Mouse (Mus musculus) left cerebral cortex, adult 2 months (tissue): ENCODE data around the gene Tmem217. TPM values are rescaled to one million over a fixed set of nuclear protein-coding genes. Genes with fewer than 3 reads are reported as not detected.

Source experiments
- DNase-seq, 2 experiments: peaks; one replicate each; pipeline ENCODE4 v3.0.0; 2021 to 2022; ENCODE audit warnings: low spot score in 2 of 2, mixed read lengths in 1 of 2; ENCODE audit errors: extremely low spot score in 1 of 2
- H3K27ac ChIP-seq: fragments of 200-600 bp; 2 replicates; pipeline ENCODE4 v1.8.1; 2022
- H3K4me3 ChIP-seq: fragments of 200-600 bp; 2 replicates; pipeline ENCODE4 v1.8.1; 2022
- CTCF ChIP-seq: fragments of 200-600 bp; IDR thresholded peaks from 2 replicates; pipeline ENCODE4 v1.8.1; 2022; ENCODE audit warnings: antibody characterized with exemption, mild to moderate bottlenecking, moderate library complexity
- intact Hi-C: fragments of 180-260 bp; cut with DNase I; formaldehyde crosslinking; loops from one replicate; pipeline ENCODE4 v1.15.1; 2025
- microRNA-seq, 2 experiments: library from miRNA; unstranded; fragments of <30 nt; microRNA quantifications; one replicate each; pipeline ENCODE4 v1.2.0; 2021
- total RNA-seq, 2 experiments: library from RNA; stranded (reverse); gene quantifications; 2 replicates each; pipeline ENCODE4 v1.2.3; 2021

Tmem217 gene
- total RNA-seq, 2 experiments from 2014 or later: not detected

DNA sequence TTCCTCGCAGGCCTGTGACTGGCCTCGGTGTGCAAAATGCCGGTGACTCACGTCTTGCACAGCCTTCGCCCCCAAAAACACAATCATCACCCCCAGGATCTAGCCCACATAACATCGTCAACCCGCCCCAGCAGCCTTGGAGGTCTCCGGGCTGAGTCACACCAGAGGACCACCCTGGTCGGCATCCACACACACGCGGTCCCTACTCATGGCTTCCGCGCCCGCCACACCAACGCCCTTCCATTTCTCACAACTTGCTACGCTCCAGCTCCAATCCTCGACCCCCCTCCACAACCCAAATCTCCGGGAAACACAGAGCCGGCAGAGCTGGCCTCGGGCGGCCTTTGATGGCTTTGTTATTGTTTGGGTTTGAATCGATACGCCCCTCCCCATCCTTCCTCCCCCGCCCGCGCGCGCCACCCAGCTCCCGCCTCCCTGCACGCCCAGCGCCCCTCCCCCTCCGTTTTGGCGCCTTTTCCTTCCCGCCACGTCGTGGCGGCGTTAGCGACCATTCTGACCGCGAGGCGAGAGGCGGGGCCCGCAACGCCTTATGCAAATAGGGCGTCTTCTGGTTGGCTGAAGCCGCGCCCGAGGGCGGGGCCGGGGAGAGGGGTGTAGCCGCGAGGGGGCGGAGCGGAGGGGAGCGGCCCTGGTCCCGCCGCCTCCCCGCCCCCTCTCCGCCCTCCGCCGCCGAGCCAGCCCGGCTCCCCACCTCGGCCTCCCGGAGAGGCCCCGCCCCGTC, 62.0 kb downstream of the Tmem217 start:
- DNase-seq: peak; percentile 94 to 96
- TF ChIP-seq CTCF: no peak; the same call in 1 of the 2 replicates
- intact Hi-C loops: loop anchor here (2.0 to 5.0 kb wide), 2 partner anchors 108 to 221 kb away; partner anchors contain the start of gene BC004004

GRCm38 (mm10) chr17:29488978-29489970, 62.9 kb downstream of the Tmem217 start:
- peak overlapping the region; percentile 57 for H3K4me3 ChIP-seq
- intact Hi-C loops: no loop called here
- no peak for DNase-seq
- H3K27ac ChIP-seq: peak overlapping the region; percentile 61
- TF ChIP-seq CTCF: no peak

More for the DNA sequence above, 62.0 kb downstream of the Tmem217 start:
- H3K4me3 ChIP-seq: peak overlapping the region; percentile 57
- H3K27ac ChIP-seq: peak overlapping the region; percentile 61

- H3K4me3 ChIP-seq: no peak overlapping the region
- intact Hi-C loops: no loop called here
- no peak for DNase-seq
- no peak for TF ChIP-seq CTCF
- no peak overlapping the region for H3K27ac ChIP-seq
These were observed 63.8 kb downstream of the Tmem217 start for GRCm38 (mm10) chr17:29488257-29488977.

GRCm38 (mm10) chr17:29485336-29486233, 66.6 kb downstream of the Tmem217 start:
- no peak for TF ChIP-seq CTCF
- DNase-seq: no peak
- no peak overlapping the region for H3K4me3 ChIP-seq
- intact Hi-C loops: no loop called here
- no peak overlapping the region for H3K27ac ChIP-seq

DNA sequence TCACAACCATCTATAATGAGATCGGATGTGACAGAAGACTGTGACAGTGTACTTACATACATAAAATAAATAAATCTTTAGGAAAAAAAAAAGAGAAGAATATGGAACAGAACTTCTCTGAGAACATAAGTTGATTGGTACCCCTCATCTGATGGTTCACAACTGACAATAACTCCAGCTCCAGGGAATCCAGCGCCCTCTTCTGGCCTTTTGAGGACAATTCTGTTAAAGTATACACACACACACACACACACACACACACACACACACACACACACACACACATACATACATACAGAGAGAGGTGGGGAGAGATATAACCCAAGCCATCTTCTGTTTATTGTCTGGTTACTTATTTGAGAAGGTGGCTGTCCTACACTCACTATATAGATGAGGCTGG, 67.8 kb downstream of the Tmem217 start:
- DNase-seq: no peak
- Histone ChIP-seq H3K4me3 (no peak overlapping the region), H3K27ac (no peak overlapping the region)
- intact Hi-C loops: no loop called here
- TF ChIP-seq CTCF: no peak

DNA sequence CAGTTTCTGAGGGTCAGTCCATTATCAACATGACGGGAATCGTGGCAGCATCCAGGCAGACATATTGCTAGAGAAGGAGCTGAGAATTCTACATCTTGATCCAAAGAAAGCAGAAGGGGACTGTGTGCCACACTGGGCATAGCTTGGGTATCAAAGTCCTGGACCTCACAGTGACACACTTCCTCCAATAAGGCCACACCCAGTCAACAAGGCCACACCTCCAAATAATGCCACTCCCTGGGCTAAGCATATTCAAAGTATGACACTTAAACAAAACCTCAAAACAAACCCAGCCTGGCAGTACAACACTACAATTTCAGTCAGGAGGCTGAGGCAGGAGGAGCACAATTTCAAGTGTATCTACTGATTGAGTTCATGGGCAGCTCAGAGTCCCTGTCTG, 68.9 kb downstream of the Tmem217 start:
- intact Hi-C loops: no loop called here
- no peak for TF ChIP-seq CTCF
- Histone ChIP-seq H3K4me3 (no peak overlapping the region), H3K27ac (no peak overlapping the region)
- no peak for DNase-seq

DNA sequence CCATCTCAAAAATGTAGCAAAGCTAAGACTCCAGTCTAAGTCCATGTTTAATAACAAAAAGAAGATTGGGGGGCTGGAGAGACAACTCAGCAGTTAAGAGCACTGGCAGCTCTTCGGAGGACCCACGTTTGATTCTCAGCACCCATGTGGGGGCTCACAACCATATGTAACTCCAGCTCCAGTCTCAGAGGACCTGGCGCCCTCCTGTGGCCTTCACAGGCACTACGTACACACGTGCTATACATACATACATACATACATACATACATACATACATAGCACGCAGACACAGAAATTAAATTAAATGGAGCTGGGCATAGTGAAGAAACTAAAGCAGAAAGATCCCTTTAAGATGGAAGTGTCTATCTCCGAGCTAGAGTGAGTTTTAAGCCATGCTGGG, 69.6 kb downstream of the Tmem217 start:
- H3K27ac ChIP-seq: no peak overlapping the region
- intact Hi-C loops: no loop called here
- H3K4me3 ChIP-seq: no peak overlapping the region
- DNase-seq: no peak
- no peak for TF ChIP-seq CTCF

GRCm38 (mm10) chr17:29480256-29480655, 71.9 kb downstream of the Tmem217 start:
- DNase-seq: no peak
- H3K4me3 ChIP-seq: no peak overlapping the region
- TF ChIP-seq CTCF: no peak
- H3K27ac ChIP-seq: no peak overlapping the region
- intact Hi-C loops: no loop called here

DNA sequence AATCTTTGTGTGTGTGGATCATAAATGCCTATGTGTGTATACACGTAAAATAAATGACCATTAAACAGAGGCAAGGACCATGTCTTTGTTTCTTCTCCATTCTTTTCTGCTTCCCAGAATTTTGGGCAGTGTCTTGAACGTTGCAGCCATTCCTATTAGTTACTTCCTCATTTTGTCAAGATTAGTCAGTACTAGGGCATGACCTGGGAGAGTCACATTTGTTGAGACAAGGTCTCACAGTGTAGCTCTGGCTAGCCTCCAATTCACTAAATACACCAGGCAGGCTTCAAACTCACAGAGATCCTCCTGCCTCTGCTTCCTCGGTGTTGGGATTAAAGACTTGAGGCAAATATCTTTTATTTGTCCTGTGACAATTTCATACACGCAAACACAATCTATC, 73.9 kb downstream of the Tmem217 start:
- DNase-seq: no peak
- no peak for TF ChIP-seq CTCF
- intact Hi-C loops: no loop called here

DNA sequence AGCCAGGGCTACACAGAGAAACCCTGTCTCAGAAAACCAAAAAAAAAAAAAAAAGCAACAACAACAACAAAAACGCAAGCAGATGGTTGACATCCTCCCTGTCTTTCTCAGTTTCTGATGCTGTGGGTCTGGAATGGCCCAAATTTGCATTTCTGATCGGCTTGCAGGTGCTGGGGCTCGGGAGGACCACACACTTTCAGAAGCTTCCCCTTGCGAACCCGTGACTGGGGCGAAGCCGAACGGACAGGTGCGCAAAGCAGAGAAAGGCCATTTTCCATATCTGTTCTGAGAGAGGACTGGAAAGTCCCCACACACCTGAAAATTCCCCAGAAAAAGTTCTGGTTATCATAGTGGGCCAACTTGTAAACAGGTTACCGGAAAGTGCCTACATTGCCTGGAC, 74.8 kb downstream of the Tmem217 start:
- no peak for TF ChIP-seq CTCF
- no peak overlapping the region for H3K4me3 ChIP-seq
- DNase-seq: no peak
- no peak overlapping the region for H3K27ac ChIP-seq
- intact Hi-C loops: no loop called here

More for the DNA sequence above, 73.9 kb downstream of the Tmem217 start:
- Histone ChIP-seq H3K27ac (no peak overlapping the region), H3K4me3 (no peak overlapping the region)

- intact Hi-C loops: no loop called here
- no peak for DNase-seq
- TF ChIP-seq CTCF: no peak
- Histone ChIP-seq H3K4me3 (no peak overlapping the region), H3K27ac (no peak overlapping the region)
These were observed 75.7 kb downstream of the Tmem217 start for GRCm38 (mm10) chr17:29476461-29476860.

Small RNA genes within 50 kb of the gene (microRNA-seq; reads per million reads assigned to microRNA genes)
- gene Mir7667: 0 to 0.24 reads per million in 2 experiments

Other genes with a start within 250 kb of the Tmem217 start
- 1 to 10 TPM; 1.2 to 1.4 TPM for gene Pi16, start 234.7 kb downstream of the Tmem217 start, total RNA-seq
- gene Mtch1, start 204.5 kb downstream of the Tmem217 start, total RNA-seq: 100 to 1,000 TPM; 537 to 552 TPM
- gene Fgd2, start 191.5 kb downstream of the Tmem217 start, total RNA-seq: 1 to 10 TPM; 5.4 to 7.4 TPM
- 10 to 100 TPM in 1 of 2 experiments, 1 to 10 TPM in 1; 9.2 to 13.6 TPM for gene Pim1, start 61.6 kb downstream of the Tmem217 start, total RNA-seq
- not detected for gene Gm17657, start 2.7 kb downstream of the Tmem217 start, total RNA-seq
- 10 to 100 TPM; 39.7 to 40.8 TPM for gene Tbc1d22b, start 2.6 kb downstream of the Tmem217 start, total RNA-seq
- gene Rnf8, start 62.4 kb upstream of the Tmem217 start, total RNA-seq: 10 to 100 TPM; 67.2 to 76.2 TPM
- gene Gm28043, start 62.5 kb upstream of the Tmem217 start, total RNA-seq: 1 to 10 TPM; 4.5 to 4.8 TPM
- gene Cmtr1, start 108.2 kb upstream of the Tmem217 start, total RNA-seq: 100 to 1,000 TPM; 107 to 132 TPM
- gene Ccdc167, start 164.7 kb upstream of the Tmem217 start, total RNA-seq: 10 to 100 TPM; 13.9 to 17.3 TPM